Mouse (Mus musculus) liver, postnatal 0 days (tissue): ENCODE results near the gene Sult4a1. TPM values are rescaled to one million over a fixed set of nuclear protein-coding genes. Genes with fewer than 3 reads are reported as not detected.

Source experiments
- ATAC-seq: fragments of 200-750 bp; cut with Nextera tagmentation; 2 replicates; pipeline ENCODE4 v1.8.0; 2017; ENCODE audit warnings: mild to moderate bottlenecking, moderate library complexity
- DNase-seq: peaks from one replicate; pipeline ENCODE4 v3.0.0-alpha.2; 2016
- H3K27ac ChIP-seq: fragments of 300-500 bp; sonication (generic); 2 replicates; pipeline ENCODE4 v1.5.1; 2014; ENCODE audit warnings: antibody characterized with exemption, moderate library complexity, mild to moderate bottlenecking, low read depth
- H3K27me3 ChIP-seq: fragments of 300-500 bp; sonication (generic); 2 replicates; pipeline ENCODE4 v1.6.1; 2014; ENCODE audit warnings: low read length, control low read depth, mixed read lengths; ENCODE audit not compliant: insufficient read depth
- H3K36me3 ChIP-seq: fragments of 300-500 bp; sonication (generic); replicated peaks from 2 replicates; pipeline ENCODE4 v1.6.1; 2014; ENCODE audit warnings: mild to moderate bottlenecking, control low read depth, low read length, moderate library complexity, mixed read lengths; ENCODE audit not compliant: insufficient read depth
- H3K4me1 ChIP-seq: fragments of 300-500 bp; sonication (generic); 2 replicates; pipeline ENCODE4 v1.6.1; 2014; ENCODE audit warnings: antibody characterized with exemption, mild to moderate bottlenecking, control low read depth; ENCODE audit not compliant: insufficient read depth
- H3K4me2 ChIP-seq: fragments of 300-500 bp; sonication (generic); 2 replicates; pipeline ENCODE4 v1.6.1; 2014; ENCODE audit warnings: low read depth, mild to moderate bottlenecking, low read length, moderate library complexity, mixed read lengths
- H3K4me3 ChIP-seq: fragments of 300-500 bp; sonication (generic); 2 replicates; pipeline ENCODE4 v1.5.1; 2014; ENCODE audit warnings: low read depth, low read length
- H3K9ac ChIP-seq: fragments of 300-500 bp; sonication (generic); replicated peaks from 2 replicates; pipeline ENCODE4 v1.6.1; 2014; ENCODE audit warnings: mild to moderate bottlenecking, moderate library complexity
- H3K9me3 ChIP-seq: fragments of 300-500 bp; sonication (generic); 2 replicates; pipeline ENCODE4 v1.6.1; 2016; ENCODE audit warnings: mild to moderate bottlenecking, control low read depth, low read length, mixed read lengths
- CTCF ChIP-seq: sonication (generic); IDR thresholded peaks from 2 replicates; pipeline ENCODE4 v1.5.1; 2016; ENCODE audit warnings: antibody characterized with exemption, low read depth
- EP300 ChIP-seq: IDR thresholded peaks from 2 replicates; pipeline ENCODE4 v1.6.1; 2016; ENCODE audit warnings: antibody characterized with exemption, low read depth, mild to moderate bottlenecking
- WGBS: fragments of 180-500 bp; shearing (Covaris S2); extraction: QIAGEN DNeasy Blood & Tissue Kit; methylation state at CpG from one replicate; pipeline ENCODE4 v1.1.7; 2014; ENCODE audit not compliant: insufficient replicate concordance; 5-methylcytosine and 5-hydroxymethylcytosine counted together
- polyA plus RNA-seq: library from polyadenylated mRNA; unstranded; fragments of >200 nt; fragmentation: Nextera tagmentation; extraction: Ambion mirVana; gene quantifications from 2 replicates; pipeline ENCODE4 v1.2.1, GENCODE M21; 2015

The Sult4a1 gene
- polyA plus RNA-seq, 1 experiment from 2014 or later = not detected

- Histone ChIP-seq H3K9ac (no peak within 1 kb of the TSS), H3K27me3 (no peaks in the 10 kb centered on the region)
- WGBS = 65% methylated on average over 8 of the region's 8 CpGs
Measured at GRCm38 (mm10) chr15:84123075-84123474, 17.5 kb upstream of the Sult4a1 start, which contains the start of gene Pnpla5. Gene Pnpla5, minus strand, starts transcription at chr15:84123175.

DNA sequence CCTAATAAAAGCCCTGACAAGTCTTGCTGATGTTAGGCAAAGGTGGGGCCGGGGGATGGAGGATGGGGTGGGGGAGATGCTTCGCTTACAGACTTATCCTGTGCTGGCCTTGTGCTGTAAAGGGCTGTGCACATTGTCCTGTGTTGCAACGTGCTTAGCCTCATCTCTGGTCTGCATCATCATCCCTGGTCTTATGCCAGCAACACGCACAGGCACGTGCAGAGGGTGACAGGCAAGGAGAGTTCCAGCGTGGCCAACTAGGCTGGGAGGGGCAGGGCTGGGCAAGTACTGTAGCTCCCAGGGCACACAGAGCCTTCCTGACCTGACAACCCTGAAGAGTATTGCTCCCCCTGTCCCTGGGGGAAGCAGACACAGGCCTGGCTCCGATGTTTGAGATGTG, 15.5 kb upstream of the Sult4a1 start:
- peak; percentile 90 for ATAC-seq
- Histone ChIP-seq H3K4me1 (no peaks in the 10 kb centered on the region), H3K9me3 (no peaks in the 10 kb centered on the region), H3K36me3 (no peaks in the 10 kb centered on the region), H3K4me2 (no peak overlapping the region), H3K9ac (no peak overlapping the region), H3K27me3 (no peaks in the 10 kb centered on the region), H3K4me3 (no peak overlapping the region), H3K27ac (no peak overlapping the region)
- WGBS = 58% methylated on average over 7 of the region's 7 CpGs
- TF ChIP-seq CTCF (no peak), EP300 (no peak)
- DNase-seq = peak; percentile 67

More at GRCm38 (mm10) chr15:84123075-84123474, 17.5 kb upstream of the Sult4a1 start, which contains the start of gene Pnpla5:
- TF ChIP-seq EP300 (no peak), CTCF (no peak)
- Histone ChIP-seq H3K4me3 (no peak within 1 kb of the TSS), H3K9me3 (no peaks in the 10 kb centered on the region), H3K27ac (no peak within 1 kb of the TSS), H3K4me1 (no peaks in the 10 kb centered on the region), H3K4me2 (no peak within 1 kb of the TSS), H3K36me3 (no peaks in the 10 kb centered on the region)
- DNase-seq (no peak), ATAC-seq (no peak)

DNA sequence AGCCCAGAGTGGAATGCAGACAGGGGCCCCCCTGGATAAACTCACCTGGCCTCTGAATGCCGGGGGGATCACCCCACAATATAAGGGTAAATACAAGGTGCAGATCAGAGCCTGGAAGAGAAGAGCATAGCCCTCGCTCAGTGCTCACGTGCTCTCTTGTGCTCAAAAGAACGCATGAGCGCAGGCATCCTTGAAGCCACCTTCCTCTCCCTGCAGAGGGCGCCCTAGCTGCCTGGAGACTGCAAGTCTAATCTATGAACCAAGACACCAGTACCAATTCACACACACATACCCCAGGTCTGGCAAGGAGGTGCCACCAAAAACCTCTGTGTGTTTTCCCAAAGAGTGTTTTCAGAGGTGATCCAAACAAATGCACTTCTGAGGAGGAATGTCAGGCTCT, 15.1 kb upstream of the Sult4a1 start:
- Histone ChIP-seq H3K9me3 (no peaks in the 10 kb centered on the region), H3K27ac (no peak overlapping the region), H3K36me3 (no peaks in the 10 kb centered on the region), H3K4me3 (no peak overlapping the region), H3K27me3 (no peaks in the 10 kb centered on the region), H3K4me2 (no peak overlapping the region), H3K9ac (no peak overlapping the region), H3K4me1 (no peaks in the 10 kb centered on the region)
- peak; percentile 51 for DNase-seq
- 16% methylated on average over 6 of the region's 6 CpGs for WGBS
- TF ChIP-seq CTCF (peak; percentile 61), EP300 (no peak)
- ATAC-seq = no peak

- WGBS = 77% methylated on average over 1 of the region's 1 CpGs
Measured at GRCm38 (mm10) chr15:84116466-84116865, 10.9 kb upstream of the Sult4a1 start.

GRCm38 (mm10) chr15:84115727-84116126, 10.2 kb upstream of the Sult4a1 start:
- H3K4me3 ChIP-seq = no peak overlapping the region
- no peak for ATAC-seq
- no peaks in the 10 kb centered on the region for H3K9me3 ChIP-seq
- H3K4me1 ChIP-seq = no peaks in the 10 kb centered on the region
- H3K9ac ChIP-seq = no peak overlapping the region
- no peaks in the 10 kb centered on the region for H3K27me3 ChIP-seq
- 32% methylated on average over 5 of the region's 5 CpGs for WGBS
- no peaks in the 10 kb centered on the region for H3K36me3 ChIP-seq
- no peak overlapping the region for H3K27ac ChIP-seq
- no peak for TF ChIP-seq EP300
- TF ChIP-seq CTCF = peak; percentile 56
- H3K4me2 ChIP-seq = no peak overlapping the region
- no peak for DNase-seq

More at GRCm38 (mm10) chr15:84116466-84116865, 10.9 kb upstream of the Sult4a1 start:
- H3K9ac ChIP-seq = no peak overlapping the region
- no peaks in the 10 kb centered on the region for H3K36me3 ChIP-seq
- no peak for TF ChIP-seq EP300
- no peaks in the 10 kb centered on the region for H3K27me3 ChIP-seq
- DNase-seq (no peak), ATAC-seq (no peak)
- no peak overlapping the region for H3K4me3 ChIP-seq
- no peak overlapping the region for H3K27ac ChIP-seq
- H3K4me2 ChIP-seq = no peak overlapping the region
- H3K4me1 ChIP-seq = no peaks in the 10 kb centered on the region
- no peaks in the 10 kb centered on the region for H3K9me3 ChIP-seq

GRCm38 (mm10) chr15:84113873-84114272, 8.3 kb upstream of the Sult4a1 start:
- H3K4me3 ChIP-seq = no peak overlapping the region
- TF ChIP-seq EP300 = no peak
- TF ChIP-seq CTCF = no peak
- H3K9me3 ChIP-seq = no peaks in the 10 kb centered on the region
- 48% methylated on average over 6 of the region's 6 CpGs for WGBS
- DNase-seq (no peak), ATAC-seq (peak; percentile 90)
- no peaks in the 10 kb centered on the region for H3K4me1 ChIP-seq
- H3K36me3 ChIP-seq = no peaks in the 10 kb centered on the region
- no peaks in the 10 kb centered on the region for H3K27me3 ChIP-seq
- no peak overlapping the region for H3K4me2 ChIP-seq
- no peak overlapping the region for H3K9ac ChIP-seq
- H3K27ac ChIP-seq = no peak overlapping the region

GRCm38 (mm10) chr15:84108899-84109298, 3.3 kb upstream of the Sult4a1 start:
- Histone ChIP-seq H3K27ac (no peak overlapping the region), H3K27me3 (peaks cover 26% of the 10 kb centered on the region), H3K4me3 (no peak overlapping the region), H3K9ac (no peak overlapping the region), H3K36me3 (no peaks in the 10 kb centered on the region), H3K4me1 (peaks cover 7% of the 10 kb centered on the region; the same call in 1 of the 2 replicates), H3K9me3 (no peaks in the 10 kb centered on the region), H3K4me2 (no peak overlapping the region)
- no peak for TF ChIP-seq EP300
- TF ChIP-seq CTCF = no peak
- DNase-seq = peak; percentile 44
- WGBS = 7% methylated on average over 13 of the region's 13 CpGs
- ATAC-seq = no peak
